Mouse (Mus musculus): ENCODE results near the gene Psap.
A peak's percentile ranks its signal among the peaks of the same experiment; 100 is the strongest.

The Psap gene

DNA sequence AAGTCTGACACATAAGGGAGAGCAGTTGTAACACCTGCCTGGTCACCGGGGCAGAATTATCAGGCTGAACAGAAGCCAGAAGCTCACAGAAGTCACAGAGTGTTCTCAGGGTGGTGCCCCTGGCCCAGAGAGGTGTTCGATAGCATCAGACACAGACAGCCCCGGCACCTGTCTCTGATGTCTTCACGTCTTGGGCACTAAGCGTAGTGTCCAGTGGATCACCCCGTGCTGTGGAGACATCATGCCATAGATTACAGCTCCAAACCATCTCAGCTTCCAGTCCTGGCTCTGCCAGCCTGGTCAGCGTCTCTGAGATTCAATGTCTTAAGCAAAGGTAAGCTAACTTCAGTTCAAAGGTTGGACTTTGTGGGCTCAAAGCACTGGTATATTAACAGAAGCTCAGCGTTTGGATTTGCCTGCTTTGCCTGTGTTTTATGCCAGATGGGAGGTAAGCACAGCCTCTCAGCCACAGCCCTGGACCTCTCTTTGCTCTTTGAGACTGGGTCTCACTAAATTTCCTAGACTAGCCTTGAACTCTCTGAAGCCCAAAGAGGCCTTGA is 10.5 kb upstream of the Psap start:
- no peak for DNase-seq

DNA sequence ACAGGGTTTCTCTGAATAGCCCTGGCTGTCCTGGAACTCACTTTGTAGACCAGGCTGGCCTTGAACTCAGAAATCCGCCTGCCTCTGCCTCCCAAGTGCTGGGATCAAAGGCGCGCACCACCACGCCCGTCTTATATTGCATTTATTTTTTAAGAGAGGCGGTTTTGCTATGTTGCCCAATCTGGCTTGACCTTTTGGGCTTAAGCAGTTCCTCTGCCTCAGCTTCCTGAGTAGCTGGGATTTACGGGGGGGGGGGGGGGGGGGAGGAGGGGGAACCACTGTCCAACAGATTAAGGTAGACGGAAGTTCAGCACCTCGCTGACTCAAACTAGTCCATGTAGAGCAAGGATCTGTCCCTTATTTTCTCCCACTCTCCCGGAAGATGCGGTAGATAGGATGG is 8.7 kb upstream of the Psap start:
- DNase-seq, result no peak

DNA sequence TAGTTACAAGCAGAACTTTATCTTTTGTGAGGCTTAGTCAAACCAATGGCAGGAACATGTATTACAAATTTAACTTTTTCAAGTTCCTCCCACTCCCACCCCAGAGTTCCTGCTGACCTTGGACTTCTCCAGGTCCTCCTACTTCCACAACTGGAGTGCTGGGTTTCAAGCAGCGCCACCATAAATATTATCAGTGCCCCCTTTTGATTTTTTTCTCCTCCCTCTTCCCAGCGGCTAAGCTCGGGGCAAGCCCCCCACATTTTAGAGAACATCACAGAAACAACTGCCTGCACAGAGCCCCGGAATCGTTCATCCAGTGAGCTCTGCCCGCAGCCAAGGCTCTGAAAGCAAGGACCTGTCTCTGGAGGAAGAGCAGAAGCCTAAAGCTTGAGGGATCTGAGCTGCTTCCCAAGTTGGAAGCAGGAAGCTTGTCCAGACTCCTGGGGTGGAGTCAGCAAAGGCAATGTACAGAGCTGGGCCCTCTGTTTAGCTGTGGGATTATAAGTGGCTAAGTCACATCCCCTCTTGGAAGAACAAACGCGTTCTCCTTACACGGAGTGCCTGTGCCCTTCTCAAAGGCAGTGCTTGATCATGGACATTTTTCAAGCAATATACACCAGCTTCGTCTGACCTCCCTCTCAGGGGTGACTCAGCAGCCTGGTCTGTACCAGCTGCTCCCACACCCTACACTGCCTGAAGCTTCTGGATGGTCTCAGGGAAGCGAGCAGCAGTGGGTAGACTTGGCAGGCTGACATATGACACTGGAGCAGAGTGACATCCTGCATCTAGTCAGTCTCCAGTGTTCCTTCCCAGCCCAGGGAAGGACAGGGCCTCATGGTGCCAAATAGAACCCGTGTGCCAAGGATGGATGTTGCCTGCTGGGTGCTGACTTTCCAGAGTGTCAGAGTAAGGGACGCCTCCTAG is 8.0 kb upstream of the Psap start:
- no peak for DNase-seq

DNA sequence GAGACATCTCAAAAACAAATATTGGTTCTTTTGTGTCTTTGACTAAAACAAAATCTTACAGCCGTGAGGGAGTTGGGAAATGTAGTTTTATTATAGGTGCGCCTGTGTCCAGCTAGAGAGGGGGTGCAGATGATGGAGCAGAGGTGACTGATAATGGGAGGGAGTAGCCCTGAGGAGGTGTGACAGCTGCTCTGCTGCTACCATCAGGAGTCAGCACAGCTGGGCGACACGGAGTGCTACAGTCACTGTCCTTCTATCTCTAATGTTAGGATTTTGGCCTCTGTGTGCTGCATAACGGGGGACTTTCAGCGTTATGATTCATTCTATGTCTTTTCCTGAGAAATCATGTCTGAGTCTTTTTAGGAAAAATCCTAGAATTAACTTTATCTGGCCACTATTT is 6.4 kb upstream of the Psap start:
- no peak for DNase-seq

DNA sequence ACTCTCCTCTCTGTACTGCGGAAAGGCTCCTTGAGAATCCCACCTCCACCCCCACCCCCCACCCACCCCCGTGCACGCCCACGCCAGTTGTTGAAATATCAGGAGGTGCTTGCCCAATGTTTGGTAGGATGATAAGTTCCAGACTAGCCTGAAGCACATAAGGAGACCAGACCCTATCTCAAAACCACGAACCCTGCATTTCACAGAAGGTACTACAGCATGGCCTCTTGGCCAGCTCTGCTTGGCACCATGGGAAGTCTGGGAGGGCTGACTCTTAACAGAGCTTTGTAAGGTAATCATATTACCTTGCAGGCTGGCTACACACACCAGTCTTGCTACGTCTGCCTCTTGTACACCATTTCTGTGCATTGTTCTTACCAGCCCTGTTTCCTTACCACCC is 5.2 kb upstream of the Psap start:
- DNase-seq, result no peak

DNA sequence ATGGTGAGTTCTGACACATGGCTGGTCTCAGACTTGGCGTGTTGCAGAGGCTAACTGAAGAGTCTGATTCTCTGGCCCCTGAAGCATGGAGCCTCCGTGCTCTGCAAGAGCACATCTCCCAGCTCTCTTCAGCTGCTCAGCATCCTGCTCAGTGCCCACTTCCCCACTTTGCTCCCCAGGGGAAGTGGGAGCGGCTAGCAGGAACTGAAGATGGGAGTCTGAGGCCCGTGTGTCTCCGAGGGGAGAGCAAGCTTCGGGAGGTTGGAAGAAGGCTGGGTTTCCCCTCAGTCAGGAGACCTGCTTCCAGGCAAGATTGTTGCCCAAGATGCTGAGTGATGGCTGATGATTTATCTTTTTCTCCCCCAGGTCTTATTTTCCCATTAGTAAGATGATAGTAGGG is 4.0 kb upstream of the Psap start:
- no peak for DNase-seq

DNA sequence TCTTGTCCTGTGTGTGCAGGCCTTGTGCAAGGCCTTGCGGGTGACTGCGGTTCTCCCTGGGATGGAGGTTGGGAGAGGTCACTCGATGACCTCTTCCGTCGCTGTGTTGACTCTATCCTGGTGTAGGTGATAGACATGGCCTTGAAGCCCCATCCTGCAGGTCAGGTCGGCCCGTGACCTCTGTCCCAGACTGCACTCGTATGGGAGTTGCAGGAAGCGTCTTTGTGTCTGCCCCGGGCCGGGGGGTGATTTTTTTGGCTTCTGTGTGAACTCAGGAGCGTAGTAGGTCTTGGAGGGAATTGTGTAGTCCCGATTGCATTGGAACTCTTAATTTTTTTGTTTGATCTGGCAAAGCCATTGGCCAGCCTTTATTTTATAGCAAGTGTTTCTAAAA is 576 bp downstream of the Psap start:
- peak; percentile 66 for DNase-seq

DNA sequence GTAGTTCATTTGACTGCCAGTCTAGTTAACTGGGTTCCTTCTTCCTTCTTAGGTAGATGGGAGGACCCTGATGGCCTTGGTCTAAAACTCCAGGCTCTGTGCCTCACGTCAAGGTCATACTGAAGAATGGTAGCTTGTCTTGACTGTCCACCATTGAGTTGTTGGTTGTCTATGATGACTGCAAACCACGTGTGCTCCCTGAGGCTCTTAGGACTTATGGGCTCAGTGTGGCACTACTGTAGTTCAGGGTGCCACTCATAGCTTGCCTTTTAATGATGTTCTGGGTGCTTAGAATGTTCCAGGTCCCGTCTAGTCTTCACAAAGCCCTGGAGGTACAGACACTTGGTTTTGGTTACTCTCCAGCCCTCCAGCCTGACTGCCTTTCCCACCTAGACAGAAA is 1.4 kb downstream of the Psap start:
- no peak for DNase-seq

DNA sequence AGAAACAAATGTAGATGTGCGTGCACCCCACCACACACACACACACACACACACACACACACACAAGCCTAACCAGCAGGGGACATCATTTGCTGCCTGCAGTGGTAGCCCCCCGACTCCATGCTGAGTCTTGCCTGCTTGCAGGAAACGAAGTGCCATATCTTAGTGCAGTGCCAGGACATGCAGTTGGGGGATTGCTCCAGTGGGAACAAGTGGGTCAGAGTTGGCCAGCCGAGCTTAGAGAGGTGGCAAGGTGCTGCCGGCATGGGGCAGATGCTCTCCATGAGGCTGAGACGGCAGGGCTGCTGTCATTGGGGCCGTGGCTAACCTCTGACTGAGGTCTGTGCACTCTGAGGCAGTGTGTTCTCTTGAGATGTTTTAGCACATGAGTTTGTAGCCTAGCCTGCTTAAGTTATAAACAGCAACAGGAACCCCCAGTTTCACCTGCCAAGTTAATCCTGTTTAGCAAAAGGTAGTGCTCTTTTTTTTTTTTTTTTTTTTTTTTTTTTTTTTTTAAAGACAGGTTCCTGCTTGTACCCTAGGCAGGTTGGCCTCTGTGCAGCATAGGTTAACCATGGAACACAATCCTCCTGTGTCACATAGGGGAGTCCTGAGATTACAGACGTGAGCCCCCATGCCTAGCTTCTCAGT is 2.0 kb downstream of the Psap start:
- peak; percentile 64 for DNase-seq

DNA sequence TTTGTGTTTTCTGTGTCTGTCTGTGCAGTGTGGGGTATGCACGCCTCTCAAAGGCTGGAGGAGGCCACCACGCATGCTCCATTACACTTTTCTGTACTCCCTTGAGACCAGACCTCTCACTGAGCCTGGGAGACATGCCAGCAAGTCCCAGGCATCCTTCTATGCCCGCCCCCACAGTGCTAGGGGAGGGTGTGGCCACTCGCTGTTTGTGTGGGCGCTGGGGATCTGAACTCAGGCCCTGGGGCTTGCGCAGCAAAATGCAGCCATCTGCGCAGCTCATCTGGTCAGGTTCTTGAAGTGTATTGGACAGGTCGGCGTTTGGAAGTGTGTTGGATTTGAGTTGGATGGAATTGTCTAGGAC is 2.5 kb downstream of the Psap start:
- DNase-seq, result peak; percentile 61

DNA sequence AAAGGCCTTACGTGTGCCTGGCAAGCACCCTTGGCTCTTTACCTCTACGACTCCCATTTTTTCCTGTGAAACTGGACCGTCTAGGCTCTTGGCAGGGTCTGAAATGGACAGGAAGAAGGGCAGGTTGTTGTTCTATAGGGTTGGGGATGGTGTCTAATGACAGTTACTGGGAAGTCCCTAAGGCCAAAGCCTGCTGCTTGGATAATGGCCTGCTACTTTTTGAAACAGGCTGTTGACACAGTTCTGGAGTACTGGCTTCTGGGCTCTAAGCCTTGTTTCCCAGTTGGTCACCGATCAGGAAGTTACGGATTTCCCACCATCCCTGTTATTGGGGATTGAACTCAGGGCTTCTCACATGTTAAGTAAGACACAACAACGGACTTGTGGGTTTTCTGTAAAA is 2.9 kb downstream of the Psap start:
- no peak for DNase-seq

DNA sequence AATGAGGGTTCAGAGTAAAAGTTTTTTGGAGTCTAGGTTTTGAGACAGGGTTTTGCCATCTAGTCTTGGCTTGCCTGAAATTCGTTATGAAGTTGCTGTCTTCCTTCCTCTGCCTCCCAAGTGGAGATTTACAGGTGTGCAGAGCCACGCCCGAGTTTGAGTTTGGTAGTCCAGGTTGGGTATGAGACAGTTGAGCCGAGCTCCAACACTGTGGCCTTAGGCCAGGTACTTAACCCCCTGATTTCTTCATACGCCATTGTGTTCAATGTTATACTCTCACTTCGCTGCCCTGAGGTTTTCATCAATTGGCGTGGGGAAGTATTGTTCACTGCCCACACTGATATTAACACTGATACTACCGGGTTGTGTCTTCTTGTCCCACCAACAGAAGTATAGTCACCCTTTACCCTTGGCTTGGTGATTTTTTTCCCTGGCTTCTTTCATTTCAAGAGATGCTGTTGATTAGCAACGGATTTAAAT is 4.2 kb downstream of the Psap start:
- peak; percentile 39 for DNase-seq

DNA sequence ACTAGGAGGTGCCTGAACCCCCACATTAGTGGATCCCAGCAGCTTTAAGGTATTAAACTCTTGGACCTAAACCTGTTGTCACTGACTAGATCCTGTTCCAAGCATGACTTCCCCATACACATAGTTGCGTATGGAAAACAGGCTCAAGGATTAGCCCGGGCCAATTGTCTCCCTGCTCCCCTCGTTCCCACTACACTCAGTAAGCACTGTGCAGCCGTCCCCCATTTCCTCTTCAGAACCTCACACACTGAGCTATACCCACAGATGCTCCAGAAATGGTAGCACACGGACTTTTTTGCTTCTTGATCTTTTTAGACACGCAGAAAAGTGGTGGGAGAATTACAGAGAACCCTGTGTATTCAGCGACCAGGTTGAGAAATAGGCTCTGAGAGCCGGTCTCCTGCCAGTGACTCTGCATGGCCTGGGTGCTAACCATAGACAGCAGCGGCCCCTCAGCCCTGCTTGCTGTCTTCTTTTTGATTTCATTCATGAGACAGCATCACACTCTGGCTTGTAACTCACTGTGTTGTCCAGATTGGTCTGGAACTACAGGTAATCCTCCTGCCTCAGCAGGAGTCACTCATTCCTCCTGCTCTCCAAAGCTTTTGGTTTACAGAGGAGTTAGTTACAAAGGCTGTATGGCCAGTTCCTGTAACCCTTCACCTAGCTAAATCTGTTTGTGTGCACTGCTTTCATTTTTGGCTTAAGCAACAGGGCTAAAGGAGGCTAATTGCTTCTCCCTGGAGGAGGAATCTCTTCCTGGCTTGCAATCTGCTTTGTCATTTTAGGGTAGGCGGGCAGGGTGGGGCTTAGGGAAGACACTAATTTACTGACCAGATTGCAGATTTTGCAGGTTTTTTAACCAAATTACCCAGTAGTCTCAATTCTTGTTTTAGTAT is 4.9 kb downstream of the Psap start:
- peak; percentile 63 for DNase-seq

DNA sequence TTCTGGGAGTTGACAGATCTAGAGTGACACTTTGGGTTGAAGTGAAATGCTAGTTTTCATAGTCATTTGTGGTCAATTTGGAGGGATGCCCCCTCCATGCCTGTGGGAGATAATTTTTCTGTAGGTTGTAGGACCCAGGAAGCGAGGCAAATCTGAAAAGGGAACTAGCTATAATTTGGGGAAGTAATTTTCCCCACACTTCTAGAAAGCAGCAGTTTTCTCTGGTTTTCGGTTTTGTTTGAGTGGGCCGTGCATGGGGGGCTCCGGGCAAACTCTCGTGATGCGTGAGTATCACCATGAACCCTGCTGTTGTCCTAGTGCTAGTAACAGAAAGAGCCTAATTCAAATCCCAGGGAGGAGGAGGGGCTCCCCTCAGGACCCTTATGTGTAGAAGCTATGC is 6.8 kb downstream of the Psap start:
- DNase-seq, result no peak

DNA sequence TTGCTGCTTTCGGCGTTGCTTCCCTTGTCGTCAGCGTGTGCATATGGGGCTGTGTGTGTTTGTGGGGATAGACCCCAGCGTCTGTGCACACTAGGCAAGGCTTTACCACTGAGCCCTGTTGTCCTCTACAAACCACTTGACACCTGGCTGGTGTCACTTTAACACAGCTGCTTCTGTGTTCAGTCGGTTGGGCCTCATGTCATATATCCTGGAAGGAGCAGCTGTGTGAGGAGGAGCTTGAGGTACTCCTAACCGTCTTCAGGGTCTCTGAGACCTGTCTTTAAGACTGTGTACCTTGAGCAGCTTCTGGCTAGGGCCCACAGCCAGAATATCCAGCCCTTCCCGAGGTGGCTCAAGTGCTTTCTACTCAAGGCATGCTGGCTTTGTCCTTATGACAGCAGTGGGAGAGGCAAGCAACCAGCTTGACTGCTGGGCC is 7.3 kb downstream of the Psap start:
- DNase-seq, result peak; percentile 77

DNA sequence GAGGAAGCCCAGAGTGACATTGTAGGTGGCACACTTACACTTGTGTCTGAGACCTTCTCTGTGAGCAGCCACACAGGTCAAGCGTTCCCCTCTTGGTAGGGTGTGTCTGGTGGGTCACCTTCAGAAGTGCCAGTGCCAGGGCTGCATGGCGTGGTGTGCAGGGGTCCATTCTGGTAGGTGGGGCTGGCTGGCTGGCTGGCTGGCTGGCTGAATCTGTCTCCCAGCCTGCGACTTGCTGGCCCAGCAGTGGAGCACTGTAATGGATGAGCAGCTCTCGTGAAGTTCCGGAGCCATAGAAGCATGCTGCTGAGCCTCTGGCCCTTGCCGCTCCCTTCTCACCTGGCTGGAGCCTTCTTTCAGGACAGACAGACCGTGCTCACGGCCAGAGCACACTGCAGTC is 7.8 kb downstream of the Psap start:
- DNase-seq, result peak; percentile 65

DNA sequence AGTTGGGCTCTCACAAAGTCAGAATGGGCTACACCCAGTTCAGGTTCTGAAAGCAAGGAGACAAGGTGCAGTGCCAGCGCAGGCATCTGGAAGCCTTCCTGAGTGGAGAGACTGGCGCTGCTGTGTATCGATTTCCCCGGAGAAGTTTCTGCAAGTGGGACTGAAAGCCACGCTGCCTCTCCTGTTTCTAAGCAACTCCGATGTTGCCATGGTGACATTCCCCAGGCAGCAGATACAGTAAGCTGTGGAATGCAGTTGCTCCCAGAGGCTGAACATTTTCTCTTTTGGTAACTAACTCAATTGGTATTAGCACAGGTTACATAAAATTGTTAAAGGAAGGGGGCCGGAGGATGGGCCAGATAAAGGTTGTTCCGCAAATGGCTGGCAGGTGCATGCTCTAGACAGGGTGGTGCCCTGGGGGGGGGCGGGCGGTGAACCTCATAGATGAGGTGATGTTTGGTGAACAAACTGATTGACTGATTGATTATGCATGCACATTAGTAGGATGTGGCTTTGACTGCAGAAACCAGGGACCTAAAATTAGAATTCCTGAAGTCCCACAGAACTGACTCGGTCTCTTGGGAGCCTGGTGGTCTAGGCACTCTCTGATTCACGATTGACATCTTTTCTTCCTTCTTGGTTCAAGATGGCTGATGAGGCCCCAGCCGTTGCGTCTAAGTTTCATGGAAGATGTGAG is 8.4 kb downstream of the Psap start:
- peak; percentile 46 for DNase-seq

DNA sequence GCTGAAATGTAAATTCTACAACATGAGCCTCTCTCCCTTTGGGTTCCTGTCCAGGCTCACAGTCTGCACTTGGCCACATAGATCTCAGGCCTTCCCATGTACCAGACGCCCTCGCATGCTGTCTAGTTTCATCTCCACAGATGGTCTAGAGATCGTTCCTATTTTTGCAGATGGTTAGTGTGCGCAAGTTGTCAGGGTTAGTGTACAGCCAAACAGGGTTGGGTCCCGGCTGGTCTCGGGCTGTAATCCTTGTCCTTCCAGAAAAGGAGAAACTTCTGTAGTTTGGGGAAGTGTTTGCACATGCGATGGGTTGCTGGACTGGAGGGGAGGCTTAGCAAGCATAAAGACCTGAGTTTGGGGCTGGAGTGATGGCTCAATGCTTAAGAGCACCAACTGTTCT is 9.1 kb downstream of the Psap start:
- no peak for DNase-seq

DNA sequence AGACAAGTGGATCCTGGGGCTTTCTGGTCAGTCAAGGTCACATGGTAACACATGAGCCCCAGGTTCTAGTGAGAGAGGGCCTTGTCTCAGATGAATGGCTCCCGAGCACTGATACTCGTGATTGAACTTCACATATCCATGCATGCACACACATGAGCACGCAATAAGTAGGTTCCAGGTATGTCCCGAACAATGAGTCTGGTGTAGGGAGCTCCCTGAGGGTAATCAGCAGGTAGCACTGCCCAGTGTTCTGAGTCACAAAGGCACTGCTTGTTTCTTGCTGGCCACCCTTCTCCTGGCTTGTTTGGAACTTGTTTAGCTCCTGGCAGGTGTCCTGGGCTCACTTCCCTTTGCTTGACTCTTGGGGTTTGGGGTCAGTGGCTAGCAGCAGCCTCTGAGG is 9.7 kb downstream of the Psap start:
- no peak for DNase-seq

DNA sequence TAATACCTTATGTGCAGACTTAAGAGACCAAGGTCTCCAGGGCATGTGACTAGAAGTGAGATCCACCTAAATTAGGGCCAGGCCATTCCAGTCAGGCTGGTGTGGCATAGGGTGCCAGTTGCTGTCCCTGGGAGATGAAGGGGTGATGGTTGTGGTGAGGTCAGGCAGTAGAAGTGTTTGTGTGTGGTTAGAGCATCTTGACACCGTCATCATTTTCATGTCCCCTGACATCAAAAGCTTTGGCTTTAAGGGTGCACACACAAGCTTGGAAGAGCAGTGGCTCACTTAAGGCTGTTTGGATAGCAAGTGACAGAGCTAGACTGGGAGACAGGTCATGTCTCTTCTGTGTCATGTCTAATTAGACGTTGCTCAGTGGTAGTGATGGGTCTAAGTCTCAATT is 10.3 kb downstream of the Psap start:
- no peak for DNase-seq

DNA sequence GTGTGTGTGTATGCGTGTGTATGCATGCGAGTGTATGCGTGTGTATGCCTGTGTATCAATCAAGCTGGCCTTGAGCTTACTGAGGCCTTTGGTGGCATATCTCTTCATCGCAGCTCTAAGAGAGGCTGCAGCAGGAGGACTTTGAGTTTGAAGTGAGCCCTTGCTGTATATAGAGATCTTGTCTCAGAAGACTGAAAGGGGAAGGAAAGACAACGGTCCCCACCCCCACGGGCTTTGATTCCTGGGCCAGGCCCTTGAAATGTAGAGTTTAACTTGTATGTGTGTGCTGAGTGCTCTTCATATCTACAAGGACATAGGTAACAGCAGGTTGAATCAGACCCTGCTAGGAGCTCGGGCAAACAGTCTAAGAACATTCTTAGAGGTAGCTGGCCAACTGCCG is 11.8 kb downstream of the Psap start:
- DNase-seq, result peak; percentile 66

DNA sequence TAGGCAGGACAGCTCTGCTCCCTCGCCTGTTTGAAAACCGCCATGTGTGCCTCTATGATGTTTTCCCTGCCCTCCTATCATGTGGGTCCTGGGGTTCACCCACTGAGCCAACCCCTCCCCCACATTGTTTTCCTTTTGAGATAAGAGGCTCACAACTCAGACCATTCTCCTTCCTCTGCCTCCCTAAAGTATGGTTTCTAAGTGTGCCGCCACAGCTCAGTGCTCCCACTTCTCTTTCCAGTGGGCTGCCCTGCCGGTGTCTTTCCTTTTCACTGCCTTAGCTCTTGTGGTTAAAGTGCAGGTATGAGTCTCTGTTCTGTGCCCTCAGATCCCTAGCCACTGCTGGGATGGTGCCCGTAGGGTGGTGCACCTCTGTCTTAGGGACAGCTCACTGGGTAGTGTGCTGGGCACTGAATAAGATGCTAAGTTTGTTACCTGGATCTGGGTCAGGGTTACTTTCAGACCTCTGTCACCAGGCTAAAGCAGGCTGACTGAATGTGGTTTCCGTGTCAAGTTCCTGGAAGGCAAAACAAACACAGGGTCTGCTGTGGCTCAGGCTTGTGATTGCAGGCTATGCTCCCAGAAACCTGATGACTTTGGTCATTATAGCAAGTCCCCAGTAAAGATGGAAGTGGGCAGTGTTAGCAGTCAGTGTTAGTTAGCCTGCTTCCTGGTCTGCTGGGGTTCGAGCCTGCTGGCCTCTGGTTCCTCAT is 12.8 kb downstream of the Psap start:
- DNase-seq, result peak; percentile 46

Data from thymus, postnatal 4 days (tissue).